Mouse (Mus musculus): ENCODE data around the gene Dmgdh. TPM values are rescaled to one million over a fixed set of nuclear protein-coding genes. Genes with fewer than 3 reads are reported as not detected.

The Dmgdh gene
- polyA plus RNA-seq (2014; fragmentation: Illumina TruSeq; extraction: RNeasy Lipid Tissue Mini Kit (QIAGEN cat#74804); ENCODE audit: low read depth, low replicate concordance) = 382 TPM

GRCm38 (mm10) chr13:93674131-93674561, at the start of gene Dmgdh, which contains the start of gene Bhmt2:
Dmgdh (plus strand) TSS chr13:93674433.
Bhmt2 (minus strand) TSS chr13:93674302.

GRCm38 (mm10) chr13:93637282-93638245, 36.7 kb upstream of the Dmgdh start, which contains the start of gene Bhmt:
Bhmt (minus strand) TSS chr13:93637961.

GRCm38 (mm10) chr13:93771588-93772278, 97.5 kb downstream of the Dmgdh start, which contains the start of gene Arsb:
Arsb (plus strand) TSS chr13:93771630.

Other genes with a start within 250 kb of the Dmgdh start
- gene Jmy, start 174.6 kb upstream of the Dmgdh start, polyA plus RNA-seq (2014; fragmentation: Illumina TruSeq; extraction: RNeasy Lipid Tissue Mini Kit (QIAGEN cat#74804); ENCODE audit: low read depth, low replicate concordance) = 14.4 TPM
- 6,368 TPM for gene Bhmt, start 36.5 kb upstream of the Dmgdh start, polyA plus RNA-seq (2014; fragmentation: Illumina TruSeq; extraction: RNeasy Lipid Tissue Mini Kit (QIAGEN cat#74804); ENCODE audit: low read depth, low replicate concordance)
- gene Bhmt2, start 131 bp upstream of the Dmgdh start, polyA plus RNA-seq (2014; fragmentation: Illumina TruSeq; extraction: RNeasy Lipid Tissue Mini Kit (QIAGEN cat#74804); ENCODE audit: low read depth, low replicate concordance) = 194 TPM
- gene Arsb, start 97.2 kb downstream of the Dmgdh start, polyA plus RNA-seq (2014; fragmentation: Illumina TruSeq; extraction: RNeasy Lipid Tissue Mini Kit (QIAGEN cat#74804); ENCODE audit: low read depth, low replicate concordance) = 15.3 TPM